Mouse (Mus musculus) embryo, embryonic 9.5 days (tissue): Measurements from ENCODE around the gene Cep85l.

Source experiments
- DNase-seq: peaks from one replicate; pipeline ENCODE4 v3.0.0-alpha.2; 2017; ENCODE audit errors: extremely low spot score

The Cep85l gene

GRCm38 (mm10) chr10:53394923-53395629 is 15.3 kb upstream of the Cep85l start:
- DNase-seq, result no peak

DNA sequence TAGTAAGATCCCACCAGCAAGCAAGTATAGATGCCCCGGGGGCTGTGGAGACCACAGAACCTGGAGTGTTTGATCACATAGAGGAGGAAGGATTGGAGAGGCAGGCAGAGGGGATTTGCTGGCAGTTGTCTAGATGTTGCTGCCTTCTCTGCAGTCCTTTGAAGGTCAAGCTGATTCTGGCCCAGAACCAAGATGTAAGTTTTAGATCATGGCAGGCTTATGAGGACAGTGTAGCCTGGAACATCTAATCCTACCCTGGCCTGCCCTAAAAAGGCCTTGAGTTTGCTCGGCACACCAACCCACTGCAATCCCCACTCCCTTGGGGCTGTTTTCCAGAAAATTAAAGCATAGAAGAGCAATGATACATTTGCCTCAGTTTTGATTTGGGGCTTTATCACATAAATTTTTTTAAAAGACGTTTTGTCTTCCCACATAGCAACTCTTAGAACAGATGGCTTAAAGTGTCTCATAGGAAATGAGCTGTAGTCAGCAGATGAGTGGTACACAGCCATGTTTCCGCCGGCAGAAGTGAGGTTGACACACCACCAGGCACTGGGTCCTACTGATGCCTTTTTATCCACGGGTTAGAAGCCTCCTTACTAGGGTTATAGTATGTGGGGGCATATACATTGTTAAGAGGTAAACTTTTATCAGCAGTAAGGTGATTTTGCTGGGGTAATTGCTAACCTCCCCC is 8.6 kb upstream of the Cep85l start:
- no peak for DNase-seq

DNA sequence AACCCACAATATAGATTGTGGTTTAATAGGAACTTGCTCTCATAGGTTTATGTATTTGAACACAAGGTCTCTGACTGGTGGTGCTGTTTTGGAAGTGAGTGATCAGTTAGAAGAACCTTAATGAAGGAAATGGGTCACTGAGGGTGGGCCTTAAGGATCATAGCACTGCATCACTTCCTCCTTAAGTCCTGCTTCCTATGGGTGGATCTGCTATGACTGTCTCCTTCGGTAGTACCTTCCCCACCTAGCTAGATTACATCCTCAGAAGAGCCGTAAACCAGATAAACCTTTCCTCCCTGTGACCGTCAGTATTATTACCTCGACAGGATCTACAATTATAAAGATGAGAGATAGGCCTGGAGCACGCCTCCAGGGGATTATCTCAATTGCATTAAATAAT is 5.7 kb upstream of the Cep85l start:
- DNase-seq, result no peak

DNA sequence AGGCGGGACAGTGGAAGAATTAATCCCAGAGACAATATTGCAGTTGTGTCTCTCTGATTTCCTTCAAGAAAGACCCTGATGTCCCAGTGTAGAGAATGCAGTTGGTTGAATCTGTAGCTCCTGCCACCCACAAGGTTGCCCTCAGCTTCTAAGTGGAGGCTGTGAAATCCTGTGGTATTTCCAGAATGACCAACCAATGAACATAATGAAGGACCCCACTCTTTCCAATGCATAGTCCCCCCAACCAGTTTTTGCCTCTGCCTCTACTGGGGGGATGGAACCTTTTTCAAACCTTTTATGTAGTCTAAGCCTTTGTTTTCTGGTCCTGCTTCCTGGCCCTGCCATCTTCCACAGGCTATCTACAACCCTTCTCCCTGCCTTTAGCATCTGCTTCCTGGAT is 5.1 kb upstream of the Cep85l start:
- DNase-seq, result no peak

DNA sequence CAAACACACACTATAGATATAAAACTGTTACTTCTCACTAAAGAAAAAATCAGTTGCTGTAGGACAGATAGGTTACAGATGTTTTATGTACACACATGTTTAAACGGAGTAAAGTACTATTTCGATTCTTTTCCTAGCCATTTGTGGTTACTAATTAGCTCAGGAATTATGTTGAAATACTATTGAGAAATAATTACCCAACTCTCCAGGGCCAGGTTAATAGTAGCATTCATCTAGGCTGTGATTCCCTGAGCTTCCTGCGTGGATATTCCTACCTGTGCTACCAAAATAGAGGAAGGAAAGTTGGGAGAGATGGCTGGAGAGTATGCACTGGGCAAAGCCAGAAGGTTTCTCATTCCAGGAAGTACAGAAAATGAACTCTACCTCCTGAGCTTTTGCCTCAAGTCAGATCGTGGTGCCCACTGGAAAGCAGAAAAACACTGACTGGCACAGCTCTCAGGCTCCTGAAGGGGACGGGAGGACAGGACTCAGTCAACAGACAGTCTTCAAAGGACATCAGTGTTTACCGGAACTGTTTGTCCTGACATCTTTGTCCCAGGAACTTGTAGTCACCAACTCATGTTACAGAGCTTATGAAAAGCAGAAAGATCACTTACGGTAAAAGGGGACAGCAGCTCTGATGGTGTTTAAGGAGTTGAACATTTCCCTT is 3.1 kb upstream of the Cep85l start:
- DNase-seq, result no peak

GRCm38 (mm10) chr10:53378981-53379708 is 602 bp downstream of the Cep85l start:
- DNase-seq, result peak; percentile 67

- no peak for DNase-seq
Observed at GRCm38 (mm10) chr10:53378296-53378695, 1.5 kb downstream of the Cep85l start.

DNA sequence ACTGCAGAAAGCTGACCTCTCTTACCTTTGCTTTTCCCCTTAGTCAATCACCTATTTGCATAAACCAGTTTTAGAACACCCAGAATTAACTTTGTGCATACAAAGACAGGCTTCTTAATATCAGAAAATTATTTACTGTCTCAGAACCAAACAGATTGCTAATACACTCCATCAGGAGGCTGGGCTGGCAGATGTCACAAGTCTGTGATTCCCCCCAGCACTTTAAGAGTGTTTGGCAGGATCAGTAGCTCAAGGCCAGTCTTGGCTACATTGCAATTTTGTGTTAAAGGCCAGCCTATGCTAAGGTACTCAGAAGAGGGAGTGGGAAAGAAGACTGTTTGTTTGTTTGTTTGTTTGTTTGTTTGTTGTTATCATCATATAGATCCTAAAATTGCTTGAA is 2.7 kb downstream of the Cep85l start:
- no peak for DNase-seq

DNA sequence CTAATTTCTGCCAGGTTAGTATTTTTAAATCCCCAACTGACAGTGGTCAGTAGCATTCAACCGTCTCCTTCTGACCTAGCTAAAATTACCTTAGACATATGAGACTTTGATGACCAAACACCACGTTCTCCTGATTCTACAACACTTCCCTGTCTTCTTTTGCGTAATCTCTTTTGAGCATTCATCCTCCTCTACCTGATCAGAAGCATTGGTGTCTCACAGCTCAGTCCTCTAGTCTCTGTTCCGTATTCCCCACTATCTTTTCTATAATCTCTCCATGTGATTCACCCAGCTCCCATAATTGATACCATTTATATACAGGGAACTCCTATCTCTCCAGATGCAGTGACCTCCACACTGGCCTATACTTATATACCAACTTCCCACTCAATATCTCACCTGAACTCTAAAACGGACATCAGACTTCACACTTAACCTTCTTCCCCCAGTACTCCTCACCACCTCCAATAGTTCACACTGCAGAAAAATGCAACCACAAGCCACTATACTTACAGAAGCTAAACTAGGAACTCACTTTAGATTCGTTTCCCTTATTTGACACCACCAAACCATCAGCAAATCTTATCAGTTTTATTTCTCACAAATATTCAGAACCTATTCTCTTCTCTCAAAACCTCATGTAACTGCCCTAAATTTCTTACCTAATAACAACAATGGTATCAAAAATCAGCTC is 5.7 kb downstream of the Cep85l start:
- DNase-seq, result no peak

GRCm38 (mm10) chr10:53367265-53367664 is 12.5 kb downstream of the Cep85l start:
- DNase-seq, result no peak

- no peak for DNase-seq
Observed at GRCm38 (mm10) chr10:53364311-53364710, 15.4 kb downstream of the Cep85l start.

DNA sequence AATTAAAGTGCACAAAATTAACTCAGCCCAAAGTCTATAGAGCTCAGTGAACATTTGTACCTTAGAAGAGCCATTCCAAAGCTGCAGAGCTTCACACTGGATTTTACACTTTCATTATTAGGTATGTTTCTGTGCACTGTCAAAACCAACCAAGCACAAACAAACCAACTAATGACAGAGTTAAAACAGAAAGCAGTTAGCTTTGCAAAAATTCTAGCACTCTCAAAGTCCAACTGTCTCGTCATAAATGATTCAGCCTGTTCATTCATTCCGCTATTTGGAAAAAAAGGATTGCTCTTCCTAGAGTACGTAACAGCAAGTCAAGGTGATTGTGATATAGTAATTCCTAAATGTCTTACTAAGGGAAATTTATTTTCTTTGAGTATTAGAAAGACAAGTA is 20.7 kb downstream of the Cep85l start:
- no peak for DNase-seq

DNA sequence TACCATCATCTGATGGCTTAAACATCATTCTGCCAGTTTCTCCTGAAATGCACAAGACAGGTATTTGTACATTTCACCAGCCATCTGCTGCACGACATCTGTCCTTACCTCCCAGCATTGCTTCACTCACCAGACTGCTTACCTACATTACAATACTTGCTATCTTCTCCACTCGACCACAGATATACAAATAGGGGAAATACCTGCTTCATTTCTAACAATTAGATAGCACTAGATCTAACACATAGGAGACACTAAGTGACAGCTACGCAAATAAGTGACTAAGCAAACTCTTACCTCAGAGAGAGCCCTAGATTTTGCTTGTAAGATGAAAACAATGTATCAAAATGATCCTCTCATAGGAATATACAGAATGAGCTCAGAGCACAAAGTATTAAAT is 26.1 kb downstream of the Cep85l start:
- DNase-seq, result no peak

- DNase-seq, result no peak
Observed at GRCm38 (mm10) chr10:53349254-53349653, 30.5 kb downstream of the Cep85l start.

DNA sequence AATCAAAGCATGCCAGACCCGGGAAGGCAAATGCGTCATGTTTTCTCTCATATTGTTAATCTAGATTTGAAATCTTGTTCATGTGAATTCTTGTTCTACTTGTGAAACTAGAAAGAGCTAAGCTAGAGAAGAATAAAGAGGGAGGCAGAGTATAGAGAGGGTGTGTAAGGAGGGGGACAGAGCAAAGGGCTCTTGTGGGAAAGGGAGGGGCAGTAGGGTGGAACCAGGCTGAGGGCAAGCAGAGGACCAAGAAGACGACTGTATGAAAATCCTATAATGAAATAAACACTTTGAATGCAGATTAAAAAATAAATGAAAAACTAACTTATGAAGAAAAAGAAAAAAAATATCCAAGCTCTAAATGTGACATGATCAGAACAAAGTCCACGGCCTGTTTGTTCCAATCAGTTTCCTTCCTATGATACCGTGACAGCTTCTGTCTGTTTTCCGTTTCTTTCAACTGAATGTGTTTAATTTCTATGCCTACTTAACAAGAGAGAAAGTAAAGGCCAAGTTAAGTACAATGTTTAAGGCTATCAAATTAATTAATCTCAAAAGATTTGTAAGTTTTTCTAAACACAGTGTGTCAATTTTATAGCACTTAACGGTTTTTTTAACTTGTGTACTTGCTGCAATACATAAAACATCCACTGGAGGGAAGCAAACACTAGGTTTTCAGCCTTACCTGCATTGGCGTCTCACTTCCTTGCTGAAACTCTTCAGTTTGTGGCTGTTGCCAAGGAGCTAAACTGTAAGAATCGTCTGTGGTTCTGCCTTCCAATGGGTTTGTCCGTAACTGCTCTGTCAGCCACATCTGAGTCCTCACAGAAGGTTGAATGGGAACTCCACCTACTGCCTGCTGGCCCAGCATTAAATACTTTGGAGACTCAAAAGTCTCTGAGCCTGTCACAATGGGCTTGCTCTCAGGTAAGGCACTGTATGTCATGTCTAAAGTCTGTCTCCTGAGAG is 31.7 kb downstream of the Cep85l start:
- DNase-seq, result peak; percentile 59

- no peak for DNase-seq
Observed at GRCm38 (mm10) chr10:53346916-53347315, 32.8 kb downstream of the Cep85l start.

- DNase-seq, result peak; percentile 35
Observed at GRCm38 (mm10) chr10:53346506-53346905, 33.2 kb downstream of the Cep85l start.

DNA sequence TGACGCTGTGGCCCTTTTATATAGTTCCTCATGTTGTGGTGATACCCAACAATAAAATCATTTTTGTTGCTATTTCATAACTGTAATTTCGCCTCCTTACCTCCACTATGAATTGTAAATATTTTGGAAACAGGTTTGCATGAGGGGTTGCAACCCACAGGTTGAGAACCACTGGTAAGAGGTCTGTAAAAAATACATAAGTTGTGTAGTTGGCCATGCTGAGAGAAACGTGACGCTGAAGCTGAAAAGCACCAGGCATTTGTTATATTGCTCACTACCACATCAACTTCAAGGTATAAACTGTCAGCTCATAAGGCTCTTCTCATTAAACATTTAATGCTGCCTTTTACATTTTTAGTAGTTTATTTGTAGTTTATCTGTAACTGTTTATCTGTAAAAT is 34.2 kb downstream of the Cep85l start:
- DNase-seq, result no peak

GRCm38 (mm10) chr10:53343865-53344264 is 35.9 kb downstream of the Cep85l start:
- no peak for DNase-seq

DNA sequence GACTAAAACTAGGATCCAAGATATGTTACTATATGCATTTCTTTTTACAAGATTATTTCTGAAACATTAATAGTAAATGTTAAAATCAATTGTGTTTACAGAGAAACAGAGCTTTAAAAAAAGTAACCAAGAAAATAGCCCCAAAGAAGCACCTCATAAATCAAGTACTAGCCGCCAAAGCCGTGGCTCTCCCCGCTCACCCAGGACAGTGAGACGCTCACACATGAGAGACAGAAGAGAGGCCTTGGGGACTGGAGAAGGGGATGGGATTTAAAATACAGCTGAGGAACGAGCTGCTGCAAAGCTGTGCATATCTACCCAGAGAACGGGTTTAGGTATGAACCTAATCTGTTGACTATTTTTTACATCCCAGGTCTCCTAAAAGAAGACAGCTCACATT is 36.4 kb downstream of the Cep85l start:
- DNase-seq, result no peak
